Mouse (Mus musculus): ENCODE measurements around the gene Auts2. TPM values are rescaled to one million over a fixed set of nuclear protein-coding genes. Genes with fewer than 3 reads are reported as not detected.

The Auts2 gene
- polyA plus RNA-seq, 1 experiment from 2014 or later: 1.6 TPM

DNA sequence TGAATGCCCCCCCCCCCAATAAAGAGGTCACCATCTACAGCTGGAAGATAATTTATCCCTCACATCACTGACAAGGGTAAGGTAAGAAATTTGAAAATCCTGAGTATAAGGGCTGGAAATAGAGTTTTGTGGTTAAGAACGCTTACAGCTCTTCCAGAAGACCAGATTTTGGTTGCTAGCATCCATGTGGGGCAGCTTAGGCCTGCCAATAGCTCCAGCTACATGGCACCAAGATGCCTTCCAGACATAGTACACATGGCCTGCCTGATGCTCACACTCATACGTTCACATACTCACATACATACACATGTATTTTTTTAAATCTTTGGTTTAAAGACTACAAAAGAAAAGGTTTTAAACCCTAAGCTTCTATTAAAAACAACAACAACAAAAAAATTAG, 467.2 kb downstream of the Auts2 start:
- Histone ChIP-seq H3K27me3 (no peaks in the 10 kb centered on the region), H3K9ac (no peak overlapping the region), H3K4me1 (replicated peaks) (no peaks in the 10 kb centered on the region), H3K4me3 (replicated peaks) (no peak overlapping the region), H3K27ac (replicated peaks) (no peak overlapping the region), H3K9me3 (replicated peaks) (no peaks in the 10 kb centered on the region), H3K4me2 (no peak overlapping the region), H3K36me3 (replicated peaks) (no peaks in the 10 kb centered on the region)
- ATAC-seq (ENCODE audit: insufficient read depth): no peak
- WGBS (ENCODE audit: insufficient replicate concordance): 67% methylated on average over 2 of the region's 2 CpGs

- WGBS (ENCODE audit: insufficient replicate concordance): 56% methylated on average over 19 of the region's 19 CpGs
- no peak overlapping the region for H3K9ac ChIP-seq
- H3K27ac ChIP-seq (replicated peaks): no peak overlapping the region
- no peak overlapping the region for H3K4me2 ChIP-seq
- H3K27me3 ChIP-seq: no peaks in the 10 kb centered on the region
- no peak for ATAC-seq (ENCODE audit: insufficient read depth)
- no peaks in the 10 kb centered on the region for H3K4me1 ChIP-seq (replicated peaks)
- H3K9me3 ChIP-seq (replicated peaks): no peaks in the 10 kb centered on the region
- H3K4me3 ChIP-seq (replicated peaks): no peak overlapping the region
- no peaks in the 10 kb centered on the region for H3K36me3 ChIP-seq (replicated peaks)
Measured at GRCm38 (mm10) chr5:132074724-132075374, 468.3 kb downstream of the Auts2 start.

- no peaks in the 10 kb centered on the region for H3K9me3 ChIP-seq (replicated peaks)
- H3K4me3 ChIP-seq (replicated peaks): no peak overlapping the region
- H3K27me3 ChIP-seq: no peaks in the 10 kb centered on the region
- no peak for ATAC-seq (ENCODE audit: insufficient read depth)
- no peaks in the 10 kb centered on the region for H3K36me3 ChIP-seq (replicated peaks)
- H3K9ac ChIP-seq: no peak overlapping the region
- H3K27ac ChIP-seq (replicated peaks): no peak overlapping the region
- no peak overlapping the region for H3K4me2 ChIP-seq
- H3K4me1 ChIP-seq (replicated peaks): no peaks in the 10 kb centered on the region
- WGBS (ENCODE audit: insufficient replicate concordance): 50% methylated on average over 11 of the region's 11 CpGs
Measured at GRCm38 (mm10) chr5:132074360-132074723, 468.8 kb downstream of the Auts2 start.

DNA sequence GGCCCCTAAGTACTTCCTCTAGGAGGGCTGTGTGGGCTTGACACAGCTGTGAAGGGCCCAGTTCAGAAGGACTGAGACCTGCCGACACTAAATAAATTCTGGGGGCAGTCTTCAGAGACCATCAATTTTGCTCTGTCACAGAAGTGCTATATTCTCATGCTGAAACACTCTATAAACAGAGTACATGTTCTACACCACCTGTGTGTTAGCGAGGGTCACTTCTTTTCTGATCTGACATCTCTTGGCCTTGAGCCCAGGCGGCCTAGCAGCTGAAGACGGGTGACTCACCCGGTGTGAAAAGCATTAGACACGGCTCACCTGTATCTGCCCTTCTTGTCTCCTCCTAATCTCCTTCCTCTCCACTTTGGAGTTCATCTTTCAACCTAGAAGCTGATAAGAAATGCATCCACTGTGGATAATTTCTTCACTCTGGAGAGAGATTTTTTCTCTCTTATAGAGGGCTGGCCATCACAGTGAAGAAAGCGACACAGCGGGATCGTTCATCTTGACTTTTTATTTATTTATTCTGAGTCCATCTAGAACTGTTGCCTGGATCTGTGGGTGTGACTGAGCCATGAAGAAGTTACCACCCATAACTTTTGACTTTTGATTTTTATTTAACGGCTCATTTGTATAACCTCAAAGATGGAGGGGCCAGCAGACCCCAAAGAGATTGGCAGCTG, 469.3 kb downstream of the Auts2 start:
- Histone ChIP-seq H3K27ac (replicated peaks) (no peak overlapping the region), H3K27me3 (no peaks in the 10 kb centered on the region), H3K4me3 (replicated peaks) (no peak overlapping the region), H3K9ac (no peak overlapping the region), H3K4me2 (no peak overlapping the region), H3K36me3 (replicated peaks) (no peaks in the 10 kb centered on the region), H3K9me3 (replicated peaks) (no peaks in the 10 kb centered on the region), H3K4me1 (replicated peaks) (no peaks in the 10 kb centered on the region)
- WGBS (ENCODE audit: insufficient replicate concordance): 59% methylated on average over 10 of the region's 10 CpGs
- no peak for ATAC-seq (ENCODE audit: insufficient read depth)

DNA sequence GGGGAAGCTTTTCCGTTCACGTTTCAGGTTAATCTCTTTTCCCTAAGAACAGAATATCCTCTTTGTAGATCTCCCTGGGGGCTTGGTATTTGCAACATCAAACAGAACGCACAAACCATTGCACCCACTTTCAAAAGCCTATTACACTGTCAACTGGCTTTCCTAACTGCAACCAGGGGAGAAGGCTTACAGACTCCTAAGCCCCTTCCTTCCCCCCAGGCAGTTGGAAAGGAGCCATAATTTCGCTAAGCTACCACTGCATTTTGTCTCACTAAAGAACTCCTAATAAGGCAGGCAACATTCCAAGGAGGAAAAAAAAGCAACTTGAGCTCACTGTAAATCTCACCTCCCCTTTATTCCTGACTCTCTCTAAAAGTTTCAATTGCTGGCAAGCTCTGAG, 470.8 kb downstream of the Auts2 start:
- no peaks in the 10 kb centered on the region for H3K36me3 ChIP-seq (replicated peaks)
- H3K4me1 ChIP-seq (replicated peaks): no peaks in the 10 kb centered on the region
- no peaks in the 10 kb centered on the region for H3K27me3 ChIP-seq
- no peak overlapping the region for H3K9ac ChIP-seq
- no peak overlapping the region for H3K4me3 ChIP-seq (replicated peaks)
- no peak for ATAC-seq (ENCODE audit: insufficient read depth)
- H3K9me3 ChIP-seq (replicated peaks): no peaks in the 10 kb centered on the region
- no peak overlapping the region for H3K27ac ChIP-seq (replicated peaks)
- 57% methylated on average over 4 of the region's 4 CpGs for WGBS (ENCODE audit: insufficient replicate concordance)
- H3K4me2 ChIP-seq: no peak overlapping the region

DNA sequence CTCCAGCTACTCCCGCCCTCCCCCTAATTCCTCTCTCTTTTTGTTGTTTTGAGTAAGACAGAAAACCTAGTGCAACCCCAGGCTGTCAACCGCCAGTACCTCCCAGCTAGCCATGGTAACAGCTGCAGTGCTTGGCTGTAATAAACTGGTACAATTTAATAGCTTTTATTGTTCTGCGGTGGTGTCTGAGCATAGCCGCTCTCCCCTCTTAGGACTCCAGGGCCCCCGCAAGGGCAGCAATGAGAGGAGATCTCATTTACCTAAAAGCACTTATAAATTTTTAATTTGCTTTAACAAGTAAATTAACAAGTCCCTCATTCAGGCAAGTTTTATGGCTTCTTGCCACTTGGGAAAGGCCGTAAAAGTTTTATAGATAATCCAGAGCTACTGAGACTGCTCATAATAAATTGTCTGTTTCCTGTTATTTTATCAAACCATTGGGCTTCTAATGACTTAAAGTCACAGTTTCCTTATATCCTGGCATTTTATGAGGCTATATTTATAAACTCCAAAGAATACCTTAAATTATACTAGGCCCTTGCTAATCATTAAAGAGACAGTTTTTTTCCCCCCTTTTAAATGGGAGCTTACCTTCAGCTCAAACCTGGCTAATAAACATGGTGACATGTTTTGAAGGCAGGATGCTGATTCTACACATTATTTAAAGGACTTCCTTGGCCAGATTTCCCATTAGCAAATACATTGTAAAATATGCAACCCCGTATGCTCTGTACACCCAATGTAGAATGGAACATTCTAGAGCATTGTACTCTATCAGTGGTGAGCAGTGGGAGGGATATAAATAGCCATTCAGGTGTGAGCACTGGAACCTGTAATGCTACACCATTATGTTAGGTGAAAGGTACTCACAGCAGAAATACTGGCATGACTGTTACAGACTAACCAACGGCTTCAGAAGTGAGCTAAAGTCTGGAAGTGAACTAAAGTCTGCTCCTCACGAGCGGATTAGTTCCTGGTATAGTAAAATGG, 475.1 kb downstream of the Auts2 start:
- Histone ChIP-seq H3K4me3 (replicated peaks) (no peak overlapping the region), H3K36me3 (replicated peaks) (no peaks in the 10 kb centered on the region), H3K9me3 (replicated peaks) (no peaks in the 10 kb centered on the region), H3K4me2 (no peak overlapping the region), H3K4me1 (replicated peaks) (no peaks in the 10 kb centered on the region), H3K27ac (replicated peaks) (no peak overlapping the region), H3K9ac (no peak overlapping the region), H3K27me3 (no peaks in the 10 kb centered on the region)
- WGBS (ENCODE audit: insufficient replicate concordance): 66% methylated on average over 10 of the region's 10 CpGs
- ATAC-seq (ENCODE audit: insufficient read depth): no peak

- 68% methylated on average over 6 of the region's 6 CpGs for WGBS (ENCODE audit: insufficient replicate concordance)
- Histone ChIP-seq H3K4me2 (no peak overlapping the region), H3K27me3 (no peaks in the 10 kb centered on the region), H3K27ac (replicated peaks) (no peak overlapping the region), H3K4me1 (replicated peaks) (no peaks in the 10 kb centered on the region), H3K9me3 (replicated peaks) (no peaks in the 10 kb centered on the region), H3K4me3 (replicated peaks) (no peak overlapping the region), H3K9ac (no peak overlapping the region), H3K36me3 (replicated peaks) (no peaks in the 10 kb centered on the region)
- no peak for ATAC-seq (ENCODE audit: insufficient read depth)
Measured at GRCm38 (mm10) chr5:132060116-132060515, 483.0 kb downstream of the Auts2 start.

DNA sequence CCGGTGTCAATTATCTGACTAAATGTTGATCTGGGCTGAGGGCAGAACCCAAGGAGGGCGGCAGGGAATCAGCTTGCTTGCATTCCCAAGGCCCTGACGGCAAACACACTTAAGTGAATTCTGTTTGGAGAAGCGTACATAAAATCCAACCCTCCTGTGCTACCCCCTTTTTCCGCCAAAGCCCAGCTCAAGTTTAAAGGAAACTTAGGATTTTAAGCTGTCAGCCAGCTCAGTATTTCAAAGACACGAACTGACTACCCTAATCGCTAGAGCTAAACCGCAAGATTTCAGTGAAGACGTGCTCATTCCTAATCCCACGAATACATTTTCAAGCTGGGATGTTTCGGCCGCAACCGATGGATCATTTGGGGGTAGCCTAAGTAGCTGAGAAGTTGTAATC, 490.5 kb downstream of the Auts2 start:
- ATAC-seq (ENCODE audit: insufficient read depth): no peak
- H3K4me3 ChIP-seq (replicated peaks): no peak overlapping the region
- H3K4me1 ChIP-seq (replicated peaks): no peaks in the 10 kb centered on the region
- H3K9ac ChIP-seq: no peak overlapping the region
- WGBS (ENCODE audit: insufficient replicate concordance): 67% methylated on average over 13 of the region's 13 CpGs
- H3K27ac ChIP-seq (replicated peaks): no peak overlapping the region
- H3K27me3 ChIP-seq: no peaks in the 10 kb centered on the region
- H3K9me3 ChIP-seq (replicated peaks): no peaks in the 10 kb centered on the region
- no peaks in the 10 kb centered on the region for H3K36me3 ChIP-seq (replicated peaks)
- H3K4me2 ChIP-seq: no peak overlapping the region

DNA sequence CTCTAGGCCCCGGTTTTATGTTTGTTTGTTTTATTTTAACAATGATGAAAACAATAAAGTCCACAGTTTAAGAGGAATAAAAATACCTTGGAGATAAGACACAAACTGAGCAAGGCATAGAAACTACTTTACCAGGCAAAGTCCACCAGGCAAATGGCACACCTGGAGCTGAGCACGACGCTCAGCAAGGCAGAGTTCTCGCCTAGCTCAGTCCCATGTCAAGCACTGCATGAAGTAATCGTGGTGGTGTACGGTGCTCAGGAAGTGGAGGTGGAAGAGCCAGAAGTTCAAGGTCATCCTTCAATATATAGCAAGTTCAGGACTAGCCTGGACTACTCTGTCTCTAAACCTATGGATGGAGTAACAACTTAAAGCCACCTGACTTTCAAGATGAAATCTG, 503.6 kb downstream of the Auts2 start:
- H3K4me3 ChIP-seq (replicated peaks): no peak overlapping the region
- no peak for ATAC-seq (ENCODE audit: insufficient read depth)
- no peaks in the 10 kb centered on the region for H3K27me3 ChIP-seq
- WGBS (ENCODE audit: insufficient replicate concordance): 71% methylated on average over 6 of the region's 6 CpGs
- no peak overlapping the region for H3K27ac ChIP-seq (replicated peaks)
- H3K4me2 ChIP-seq: no peak overlapping the region
- H3K9me3 ChIP-seq (replicated peaks): no peaks in the 10 kb centered on the region
- H3K4me1 ChIP-seq (replicated peaks): no peaks in the 10 kb centered on the region
- no peaks in the 10 kb centered on the region for H3K36me3 ChIP-seq (replicated peaks)
- H3K9ac ChIP-seq: no peak overlapping the region

DNA sequence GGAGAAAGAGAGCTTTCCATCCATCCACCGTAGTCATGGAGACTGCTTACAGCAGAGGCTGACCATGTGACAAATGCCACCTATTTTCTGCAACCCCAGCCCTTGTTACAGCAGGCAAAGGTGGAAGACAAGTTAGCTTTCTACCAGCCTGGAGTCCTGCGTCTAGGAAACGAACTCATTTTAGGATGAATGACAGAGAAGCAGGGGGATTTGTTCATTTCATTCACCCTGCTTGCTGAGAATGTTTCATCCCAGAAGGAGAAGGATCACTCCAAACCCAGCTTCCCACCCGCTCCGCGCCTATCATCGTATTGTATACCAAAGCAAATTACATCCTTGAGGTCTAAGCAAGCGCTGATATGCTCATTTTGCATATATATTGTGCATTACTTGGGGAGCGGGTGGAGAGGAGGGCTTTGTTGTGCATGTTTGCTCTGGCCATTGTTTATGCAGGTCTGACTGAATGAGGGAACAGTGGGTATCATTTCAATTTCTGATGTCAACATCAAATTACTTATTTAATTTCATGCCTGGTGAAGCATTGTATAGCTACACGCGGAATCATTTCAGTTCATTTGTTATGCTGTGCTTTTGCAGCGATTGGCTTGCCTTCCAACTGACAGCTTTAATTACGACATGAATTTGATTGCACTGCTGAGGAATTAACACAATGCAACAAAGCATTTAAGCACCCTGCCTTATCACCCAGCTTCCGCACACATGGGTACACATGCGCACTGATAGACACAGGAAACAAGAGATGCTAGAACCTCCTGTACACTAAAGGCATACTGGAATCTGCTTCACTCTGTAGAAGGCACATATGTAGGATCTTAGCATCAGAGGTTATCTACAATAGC, 509.4 kb downstream of the Auts2 start:
- Histone ChIP-seq H3K9me3 (replicated peaks) (no peaks in the 10 kb centered on the region), H3K4me2 (no peak overlapping the region), H3K27me3 (no peaks in the 10 kb centered on the region), H3K36me3 (replicated peaks) (no peaks in the 10 kb centered on the region), H3K27ac (replicated peaks) (no peak overlapping the region), H3K4me3 (replicated peaks) (no peak overlapping the region), H3K4me1 (replicated peaks) (no peaks in the 10 kb centered on the region), H3K9ac (no peak overlapping the region)
- ATAC-seq (ENCODE audit: insufficient read depth): no peak
- 81% methylated on average over 15 of the region's 15 CpGs for WGBS (ENCODE audit: insufficient replicate concordance)

Data from liver, embryonic 15.5 days (tissue).